Mouse (Mus musculus): ENCODE results near the gene Rdh8. TPM values are rescaled to one million over a fixed set of nuclear protein-coding genes. Genes with fewer than 3 reads are reported as not detected.

The Rdh8 gene
- not detected for total RNA-seq (2023)

DNA sequence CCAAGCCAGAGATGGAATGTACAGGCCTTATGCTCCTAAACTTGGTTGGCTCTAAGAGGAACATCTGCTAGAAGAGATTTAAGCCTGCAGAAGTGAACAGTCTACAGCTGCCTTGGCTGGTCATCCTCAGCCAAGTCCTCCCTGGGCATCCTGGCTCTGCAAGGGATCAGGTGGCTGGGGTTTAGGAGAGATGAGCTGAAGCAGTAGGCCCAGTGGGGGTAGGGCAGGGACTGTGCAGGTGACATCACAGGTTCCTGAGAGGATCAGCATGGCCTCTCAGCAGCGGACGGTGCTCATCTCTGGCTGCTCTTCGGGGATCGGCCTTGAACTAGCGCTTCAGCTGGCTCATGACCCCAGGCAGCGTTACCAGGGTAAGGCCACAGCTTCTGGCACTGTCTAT, at the start of gene Rdh8:
Gene Rdh8, plus strand, starts transcription at position 268 of the 400 bp plus-strand sequence.

GRCm38 (mm10) chr9:20814521-20815272, 3.6 kb upstream of the Rdh8 start, which contains the start of gene Col5a3:
Gene Col5a3 (minus strand): TSS chr9:20815067.

GRCm38 (mm10) chr9:20868448-20869001, 50.2 kb downstream of the Rdh8 start, which contains the start of gene A230050P20Rik:
Gene A230050P20Rik (plus strand): TSS chr9:20868642.

Other genes starting within 250 kb of the Rdh8 start
- gene Zfp846, start 237.2 kb upstream of the Rdh8 start, total RNA-seq (2023) = 6.4 TPM
- 344 TPM for gene Ubl5, start 175.6 kb upstream of the Rdh8 start, total RNA-seq (2023)
- gene Fbxl12, start 173.7 kb upstream of the Rdh8 start, total RNA-seq (2023) = 107 TPM
- gene Pin1, start 166.4 kb upstream of the Rdh8 start, total RNA-seq (2023) = 20.4 TPM
- gene Olfm2, start 72.2 kb upstream of the Rdh8 start, total RNA-seq (2023) = not detected
- gene Col5a3, start 3.4 kb upstream of the Rdh8 start, total RNA-seq (2023) = 0.12 TPM
- gene A230050P20Rik, start 50.1 kb downstream of the Rdh8 start, total RNA-seq (2023) = 51.6 TPM
- 2.5 TPM for gene Angptl6, start 61.2 kb downstream of the Rdh8 start, total RNA-seq (2023)
- gene Ppan, start 69.7 kb downstream of the Rdh8 start, total RNA-seq (2023) = 87.1 TPM
- 188 TPM for gene Eif3g, start 80.1 kb downstream of the Rdh8 start, total RNA-seq (2023)
- gene Dnmt1, start 141.4 kb downstream of the Rdh8 start, total RNA-seq (2023) = 82.3 TPM
- gene S1pr2, start 158.3 kb downstream of the Rdh8 start, total RNA-seq (2023) = 4.7 TPM
- gene Mrpl4, start 184.2 kb downstream of the Rdh8 start, total RNA-seq (2023) = 53.2 TPM
- 19.5 TPM for gene Icam1, start 197.5 kb downstream of the Rdh8 start, total RNA-seq (2023)
- not detected for gene Icam4, start 210.9 kb downstream of the Rdh8 start, total RNA-seq (2023)
- gene Icam5, start 213.6 kb downstream of the Rdh8 start, total RNA-seq (2023) = 0.18 TPM
- gene Zglp1, start 248.6 kb downstream of the Rdh8 start, total RNA-seq (2023) = not detected

Measured in CD4-positive naive resting alpha-beta T cell, adult 57 days (primary cell).